Mouse (Mus musculus) kidney, postnatal 10 days (tissue): ENCODE results near the gene Tmem45b.
"Not testable (repeated sequence)": the region's sequence is repeated elsewhere in the genome, so short reads cannot be mapped to it uniquely, and the experiment has no call there.

Experiments used
- DNase-seq: peaks from one replicate; pipeline ENCODE4 v3.0.0; 2021; ENCODE audit warnings: mixed read lengths

The Tmem45b gene

GRCm38 (mm10) chr9:31463692-31464474, at the start of gene Tmem45b:
Gene Tmem45b, minus strand, starts transcription at chr9:31464462.
- DNase-seq, result peak; percentile 43

- DNase-seq, result no peak
Observed at GRCm38 (mm10) chr9:31508189-31508588, 43.9 kb upstream of the Tmem45b start.

- not testable (repeated sequence) for DNase-seq
Observed at GRCm38 (mm10) chr9:31501221-31501620, 37.0 kb upstream of the Tmem45b start.

- DNase-seq, result no peak
Observed at GRCm38 (mm10) chr9:31463190-31463589, 1.1 kb downstream of the Tmem45b start.

GRCm38 (mm10) chr9:31454356-31454755, 9.9 kb downstream of the Tmem45b start:
- DNase-seq, result no peak

GRCm38 (mm10) chr9:31452166-31452565, 12.1 kb downstream of the Tmem45b start:
- DNase-seq, result no peak

- DNase-seq, result no peak
Observed at GRCm38 (mm10) chr9:31449145-31449772, 15.0 kb downstream of the Tmem45b start.

GRCm38 (mm10) chr9:31444236-31444635, 20.0 kb downstream of the Tmem45b start:
- no peak for DNase-seq

GRCm38 (mm10) chr9:31441487-31441886, 22.8 kb downstream of the Tmem45b start:
- DNase-seq, result no peak

DNA sequence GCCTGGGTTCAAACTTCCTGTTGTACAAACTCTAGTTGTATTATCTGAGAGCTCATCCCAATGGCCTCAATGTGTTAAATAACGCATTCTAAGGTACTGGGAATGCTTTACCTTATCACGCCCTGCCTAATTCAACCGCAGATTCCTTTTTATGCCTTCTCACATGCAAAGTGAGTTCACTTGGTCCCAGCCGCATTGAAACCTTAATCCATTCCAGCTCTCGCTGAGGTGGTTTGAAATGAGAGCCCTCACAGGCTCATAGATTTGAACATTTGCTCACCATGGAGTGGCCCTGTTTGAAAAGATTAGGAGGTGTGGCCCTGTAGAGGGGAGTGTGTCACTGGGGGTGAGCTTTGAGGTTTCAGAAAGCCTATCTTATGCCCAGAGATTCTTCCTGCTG, 23.9 kb downstream of the Tmem45b start:
- DNase-seq, result no peak

DNA sequence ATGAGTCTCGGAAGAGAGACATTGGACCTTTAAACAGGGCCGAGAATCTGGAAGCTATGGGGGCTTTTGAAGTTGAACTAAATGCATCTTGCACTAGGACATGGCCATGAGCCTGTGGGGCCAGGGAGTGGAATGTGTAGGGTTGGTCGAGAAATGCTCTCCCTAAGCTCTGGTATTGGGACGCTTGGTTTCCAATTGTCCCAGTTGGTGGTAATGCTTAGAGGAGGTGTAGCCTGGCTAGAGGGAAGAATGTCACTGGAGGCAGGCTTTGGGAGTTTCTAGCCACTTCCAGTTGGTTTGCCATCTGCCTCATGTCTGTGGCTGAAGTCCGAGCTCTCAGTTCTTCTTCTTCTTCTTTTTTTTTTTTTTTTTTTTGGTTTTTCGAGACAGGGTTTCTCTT, 24.9 kb downstream of the Tmem45b start:
- no peak for DNase-seq

DNA sequence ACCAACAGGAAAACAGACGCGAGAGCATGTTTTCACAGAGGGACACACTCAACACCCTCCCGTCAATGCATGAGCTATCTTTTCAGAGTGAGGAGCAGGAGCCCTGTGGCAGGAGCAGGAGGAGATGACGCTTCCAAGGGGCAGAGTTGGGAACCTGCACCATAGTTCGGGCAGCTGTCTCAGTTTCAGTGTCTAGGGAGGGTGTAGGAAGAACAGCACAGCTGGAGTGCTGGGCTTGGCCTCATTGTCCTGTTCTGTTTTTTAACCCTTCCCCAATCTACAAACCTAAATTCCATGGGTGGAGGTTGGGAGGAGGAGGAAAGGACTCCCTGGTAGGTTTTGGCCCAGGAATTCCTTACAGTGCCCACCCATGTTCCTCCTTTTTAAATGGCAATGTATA, 25.4 kb downstream of the Tmem45b start:
- DNase-seq, result no peak

GRCm38 (mm10) chr9:31437861-31438260, 26.4 kb downstream of the Tmem45b start:
- DNase-seq, result peak; percentile 34

DNA sequence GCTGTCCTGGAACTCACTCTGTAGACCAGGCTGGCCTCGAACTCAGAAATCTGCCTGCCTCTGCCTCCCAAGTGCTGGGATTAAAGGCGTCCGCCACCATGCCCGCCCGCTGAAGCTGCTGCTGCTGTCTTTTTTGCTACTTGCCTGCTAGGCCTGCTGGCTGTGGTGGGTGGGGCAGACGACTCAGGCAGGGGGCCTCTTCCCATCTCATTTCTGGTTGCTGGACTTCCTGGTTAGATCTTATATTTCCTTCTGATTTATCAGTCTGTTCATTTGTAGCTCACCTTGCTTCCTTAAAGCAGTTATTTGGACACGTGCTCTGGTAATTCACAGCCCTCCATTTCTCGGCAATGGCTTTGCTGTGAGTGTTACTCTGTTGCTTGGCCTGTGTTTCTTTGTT, 28.8 kb downstream of the Tmem45b start:
- DNase-seq, result no peak

DNA sequence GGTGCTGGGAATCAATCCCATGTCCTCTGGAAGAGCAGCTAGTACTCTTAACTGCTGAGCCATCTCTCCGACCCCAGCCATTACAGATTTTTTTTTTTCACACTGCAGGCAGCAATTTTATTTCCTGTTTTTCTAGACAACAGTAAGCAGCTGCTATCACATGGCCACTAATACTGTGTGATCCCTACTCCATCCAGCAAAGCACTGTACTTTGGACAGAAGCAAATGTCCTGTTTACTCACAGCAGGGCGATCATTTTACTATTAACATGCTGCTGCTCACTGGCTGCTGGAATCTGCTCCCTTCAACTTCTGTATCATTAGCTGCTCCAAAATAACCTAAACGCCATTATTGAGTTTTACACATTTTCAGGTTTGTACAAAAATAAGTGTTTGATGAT, 30.8 kb downstream of the Tmem45b start:
- DNase-seq, result no peak

DNA sequence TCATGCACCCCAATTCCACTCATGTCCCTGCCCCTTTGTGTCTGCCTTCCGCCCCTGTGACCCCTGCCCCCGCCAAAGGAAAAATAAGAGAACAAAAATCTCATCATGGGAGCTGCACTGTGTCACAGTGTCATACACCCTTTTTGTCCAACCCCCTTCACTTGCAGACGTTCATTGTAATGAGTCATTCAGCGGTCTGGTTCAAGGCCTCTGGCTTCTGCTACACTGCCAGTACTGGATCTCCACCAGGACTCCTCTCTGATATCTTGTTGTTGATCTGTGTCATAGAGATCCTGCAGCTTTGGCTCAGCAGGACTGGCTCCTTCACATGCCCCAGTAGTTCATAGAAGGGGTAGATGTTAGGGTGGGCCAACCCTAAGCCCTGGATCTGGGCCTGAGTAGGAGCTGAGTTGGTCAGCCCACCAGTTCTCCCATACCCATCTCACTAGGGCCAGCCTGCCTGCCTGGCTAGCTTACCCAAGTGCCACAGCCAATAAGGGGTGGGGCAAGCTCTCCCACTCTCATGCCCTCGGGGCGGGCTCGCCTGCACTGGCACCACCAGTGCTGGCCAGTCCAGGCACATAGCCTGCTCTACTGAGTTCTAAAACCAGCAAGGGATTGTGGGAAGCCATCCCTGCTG, 31.8 kb downstream of the Tmem45b start:
- DNase-seq, result peak; percentile 23

- DNase-seq, result no peak
Observed at GRCm38 (mm10) chr9:31431751-31432150, 32.5 kb downstream of the Tmem45b start.

GRCm38 (mm10) chr9:31430011-31430410, 34.3 kb downstream of the Tmem45b start:
- no peak for DNase-seq

DNA sequence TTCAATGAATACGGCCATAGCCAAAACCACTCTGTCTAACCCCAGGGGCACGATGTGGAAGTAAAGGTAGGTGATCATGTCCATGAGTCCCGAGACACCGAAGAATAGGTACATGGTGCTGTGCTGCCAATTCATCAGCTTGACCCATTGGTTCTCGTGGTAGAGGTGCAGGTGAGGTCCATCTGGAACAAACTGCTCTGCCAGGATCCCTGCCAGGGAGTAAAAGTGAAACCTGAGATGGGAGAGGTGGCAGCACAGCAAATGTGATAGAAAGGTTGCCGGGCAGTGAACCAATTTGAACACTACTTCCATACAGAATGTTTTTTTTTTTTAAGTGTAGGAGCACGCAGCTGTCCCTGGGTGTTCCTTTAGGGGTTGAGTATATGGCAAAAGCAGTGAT, 35.3 kb downstream of the Tmem45b start:
- DNase-seq, result no peak

- DNase-seq, result no peak
Observed at GRCm38 (mm10) chr9:31422143-31422542, 42.1 kb downstream of the Tmem45b start.

GRCm38 (mm10) chr9:31418821-31419220, 45.4 kb downstream of the Tmem45b start:
- no peak for DNase-seq

DNA sequence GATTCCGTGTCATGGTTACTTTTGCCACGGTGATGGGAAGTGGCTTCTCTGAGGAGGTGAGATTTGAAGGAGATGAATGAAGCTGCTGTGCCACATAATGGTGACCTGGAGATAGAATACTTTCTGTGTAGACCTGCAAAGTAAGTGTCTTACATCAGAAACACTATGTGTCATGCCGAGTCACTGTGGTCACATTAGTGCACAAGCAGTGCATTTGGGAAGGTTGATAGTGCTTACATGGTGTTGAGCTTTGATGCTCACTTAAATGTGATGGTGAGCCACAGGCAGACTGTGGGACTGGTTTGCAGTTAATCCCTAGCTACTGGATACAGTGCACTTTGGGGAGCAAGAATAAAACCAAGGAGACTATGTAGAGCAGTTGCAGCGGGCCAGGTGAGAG, 52.1 kb downstream of the Tmem45b start:
- DNase-seq, result no peak

- DNase-seq, result peak; percentile 59
Observed at GRCm38 (mm10) chr9:31405217-31405616, 59.0 kb downstream of the Tmem45b start.

GRCm38 (mm10) chr9:31404311-31404710, 60.0 kb downstream of the Tmem45b start:
- DNase-seq, result no peak
